Mouse (Mus musculus) thymus, postnatal 36 days (tissue): ENCODE results near the gene C130073F10Rik.
"Not testable (repeated sequence)": the region's sequence is repeated elsewhere in the genome, so short reads cannot be mapped to it uniquely, and the experiment has no call there.

Experiments
- DNase-seq, 2 experiments: peaks; one replicate each; pipeline ENCODE4 v3.0.0; 2022; ENCODE audit warnings: mixed read lengths in 2 of 2

The C130073F10Rik gene

GRCm38 (mm10) chr4:101893656-101894420, at the start of gene C130073F10Rik:
Gene C130073F10Rik (minus strand): TSS chr4:101893789.
- no peak for DNase-seq

- DNase-seq: not testable (repeated sequence)
Observed at GRCm38 (mm10) chr4:101940107-101940506, 46.5 kb upstream of the C130073F10Rik start, which contains the start of gene Gm12794. Gene Gm12794 (plus strand): TSS chr4:101940407.

GRCm38 (mm10) chr4:101908821-101909220, 15.2 kb upstream of the C130073F10Rik start, which contains the start of gene Gm12800:
Gene Gm12800 (plus strand): TSS chr4:101909121.
- DNase-seq: not testable (repeated sequence)

- no peak for DNase-seq
Observed at GRCm38 (mm10) chr4:101889377-101889776, 4.2 kb downstream of the C130073F10Rik start.

GRCm38 (mm10) chr4:101883641-101884040, 9.9 kb downstream of the C130073F10Rik start:
- no peak for DNase-seq

GRCm38 (mm10) chr4:101875687-101876086, 17.9 kb downstream of the C130073F10Rik start:
- not testable (repeated sequence) for DNase-seq

- not testable (repeated sequence) for DNase-seq
Observed at GRCm38 (mm10) chr4:101872031-101872430, 21.6 kb downstream of the C130073F10Rik start.

- DNase-seq: no peak
Observed at GRCm38 (mm10) chr4:101862289-101862688, 31.3 kb downstream of the C130073F10Rik start.

GRCm38 (mm10) chr4:101860873-101861272, 32.7 kb downstream of the C130073F10Rik start:
- DNase-seq: no peak

GRCm38 (mm10) chr4:101850908-101851307, 42.7 kb downstream of the C130073F10Rik start:
- no peak for DNase-seq

- DNase-seq: not testable (repeated sequence)
Observed at GRCm38 (mm10) chr4:101843923-101844322, 49.7 kb downstream of the C130073F10Rik start, which contains the start of gene B020004J07Rik. Gene B020004J07Rik (minus strand): TSS chr4:101844023.
